Mouse (Mus musculus): Measurements from ENCODE around the gene Kctd11. TPM values are rescaled to one million over a fixed set of nuclear protein-coding genes. Genes with fewer than 3 reads are reported as not detected.

Kctd11 gene
- polyA plus RNA-seq, 1 experiment from 2014 or later: 7.7 TPM

DNA sequence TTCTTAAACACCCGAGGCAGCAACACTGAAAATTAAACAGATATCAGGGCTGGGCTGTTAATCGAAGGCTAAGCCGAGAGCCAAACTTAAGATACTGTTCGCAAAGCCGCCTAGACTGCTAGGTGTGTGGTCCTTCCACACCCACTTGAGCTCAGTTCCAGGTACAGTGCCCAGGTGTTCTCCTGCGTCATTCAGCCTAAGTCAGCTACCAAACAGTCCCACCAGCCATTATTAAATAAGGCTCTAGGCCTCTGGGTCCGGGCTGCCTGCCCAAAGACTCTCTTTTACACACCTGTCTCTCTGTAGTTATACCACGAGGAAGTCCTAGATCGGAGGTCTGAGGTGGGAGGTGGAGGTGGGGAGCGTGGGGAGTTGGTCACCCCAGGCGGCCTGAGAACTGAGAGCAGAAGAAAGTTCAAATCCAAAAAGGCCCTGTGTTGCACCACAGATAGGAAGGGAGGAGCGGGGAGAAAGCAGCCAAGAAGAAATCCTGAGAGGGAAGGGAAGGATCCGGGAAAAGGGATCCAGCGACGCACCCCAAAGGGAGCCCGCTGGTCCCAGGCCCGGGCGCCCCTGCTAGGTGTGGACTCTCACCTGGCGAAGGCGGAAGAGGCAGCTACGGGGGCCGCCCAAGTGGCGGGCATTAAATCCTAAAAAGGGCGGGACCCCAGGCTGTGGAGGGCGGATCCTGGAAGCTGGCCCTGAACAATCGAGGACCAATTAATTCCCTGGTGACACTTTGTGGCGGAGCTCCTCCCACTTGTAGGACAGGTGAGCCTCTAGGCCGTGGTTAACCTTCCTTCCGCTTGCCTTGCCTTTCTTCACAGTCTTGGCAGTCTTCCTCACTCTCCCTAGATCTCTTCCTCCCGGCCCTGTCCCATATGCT, 22.9 kb downstream of the Kctd11 start, which contains the start of gene Tnk1:
Gene Tnk1 (minus strand): TSS at position 618 of the 886 bp plus-strand sequence.
- H3K36me3 ChIP-seq (ENCODE audit: insufficient read depth, low read length): no peaks in the 10 kb centered on the region
- peak within 1 kb of the TSS; percentile 25; the same call in 1 of the 2 replicates for H3K4me3 ChIP-seq (replicated peaks; ENCODE audit: low read depth, low read length)
- no peaks in the 10 kb centered on the region for H3K9me3 ChIP-seq (replicated peaks; ENCODE audit: low read length)
- WGBS: 19% methylated on average over 30 of the region's 30 CpGs
- H3K4me1 ChIP-seq (replicated peaks; ENCODE audit: insufficient read depth, low read length): no peaks in the 10 kb centered on the region
- no peak for TF ChIP-seq CTCF (IDR thresholded peaks at IDR 0.05; ENCODE audit: low read depth)
- H3K27me3 ChIP-seq (ENCODE audit: insufficient read depth, low read length): no peaks in the 10 kb centered on the region
- DNase-seq (ENCODE audit: low spot score) (peak; percentile 50), ATAC-seq (replicated peaks; ENCODE audit: low FRiP score, low read depth) (peak; percentile 73)
- H3K9ac ChIP-seq (ENCODE audit: low read depth, low read length): peak within 1 kb of the TSS; percentile 55
- peak within 1 kb of the TSS; percentile 58; the same call in 1 of the 2 replicates for H3K27ac ChIP-seq
- peak within 1 kb of the TSS; percentile 52 for H3K4me2 ChIP-seq (ENCODE audit: low read length)

DNA sequence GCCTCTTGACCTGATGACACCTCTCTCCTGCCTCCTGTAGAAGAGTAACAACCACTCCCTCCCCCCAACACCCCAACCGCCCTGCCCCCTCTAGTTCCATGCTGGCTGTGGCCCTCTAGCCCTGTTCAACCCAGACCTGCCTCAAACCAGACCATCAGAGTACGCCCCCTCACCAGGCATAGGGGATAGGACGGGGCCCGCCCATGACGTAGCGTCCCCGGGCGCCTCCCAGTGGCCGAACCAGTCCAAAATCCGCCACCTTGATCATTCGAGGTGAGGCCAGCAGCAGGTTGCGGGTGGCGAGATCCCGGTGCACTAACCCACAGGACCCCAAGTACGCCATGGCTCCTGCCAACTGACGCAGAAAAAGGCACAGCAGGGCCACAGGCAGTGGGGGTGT, 25.9 kb downstream of the Kctd11 start:
- Histone ChIP-seq H3K36me3 (ENCODE audit: insufficient read depth, low read length) (peaks cover 19% of the 10 kb centered on the region), H3K27me3 (ENCODE audit: insufficient read depth, low read length) (no peaks in the 10 kb centered on the region), H3K9ac (ENCODE audit: low read depth, low read length) (no peak overlapping the region), H3K4me2 (ENCODE audit: low read length) (peak overlapping the region; percentile 1; the same call in 1 of the 2 replicates), H3K4me1 (replicated peaks; ENCODE audit: insufficient read depth, low read length) (no peaks in the 10 kb centered on the region), H3K27ac (no peak overlapping the region), H3K9me3 (replicated peaks; ENCODE audit: low read length) (no peaks in the 10 kb centered on the region), H3K4me3 (replicated peaks; ENCODE audit: low read depth, low read length) (no peak overlapping the region)
- ATAC-seq (replicated peaks; ENCODE audit: low FRiP score, low read depth) (peak; percentile 60; the same call in 1 of the 2 replicates), DNase-seq (ENCODE audit: low spot score) (peak; percentile 63)
- TF ChIP-seq CTCF (IDR thresholded peaks at IDR 0.05; ENCODE audit: low read depth): peak; percentile 64
- WGBS: 24% methylated on average over 16 of the region's 16 CpGs

DNA sequence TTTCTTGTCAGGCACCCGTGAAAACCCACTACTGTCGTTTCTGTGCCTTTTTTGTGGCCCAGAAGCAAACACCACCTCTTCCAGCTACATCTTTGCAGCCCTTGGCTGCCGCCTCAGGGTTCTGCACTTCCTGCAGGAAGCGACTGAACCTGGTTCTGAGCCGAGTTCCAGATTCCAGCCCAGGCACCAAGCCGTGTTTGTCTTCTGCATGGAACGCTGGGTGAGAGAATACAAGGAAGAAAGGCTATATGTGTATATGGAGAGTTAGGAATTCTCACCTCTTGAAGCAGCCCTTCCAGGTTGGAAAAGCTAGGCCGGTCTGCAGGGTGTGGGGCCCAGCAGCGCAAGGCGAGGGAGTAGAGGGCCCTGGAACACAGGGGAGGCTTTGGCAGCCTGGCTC, 26.5 kb downstream of the Kctd11 start:
- ATAC-seq (replicated peaks; ENCODE audit: low FRiP score, low read depth) (no peak), DNase-seq (ENCODE audit: low spot score) (no peak)
- Histone ChIP-seq H3K4me2 (ENCODE audit: low read length) (no peak overlapping the region), H3K4me1 (replicated peaks; ENCODE audit: insufficient read depth, low read length) (no peaks in the 10 kb centered on the region), H3K9me3 (replicated peaks; ENCODE audit: low read length) (no peaks in the 10 kb centered on the region), H3K4me3 (replicated peaks; ENCODE audit: low read depth, low read length) (no peak overlapping the region), H3K27me3 (ENCODE audit: insufficient read depth, low read length) (no peaks in the 10 kb centered on the region), H3K36me3 (ENCODE audit: insufficient read depth, low read length) (peaks cover 21% of the 10 kb centered on the region), H3K9ac (ENCODE audit: low read depth, low read length) (no peak overlapping the region), H3K27ac (no peak overlapping the region)
- WGBS: 76% methylated on average over 10 of the region's 10 CpGs
- no peak for TF ChIP-seq CTCF (IDR thresholded peaks at IDR 0.05; ENCODE audit: low read depth)

DNA sequence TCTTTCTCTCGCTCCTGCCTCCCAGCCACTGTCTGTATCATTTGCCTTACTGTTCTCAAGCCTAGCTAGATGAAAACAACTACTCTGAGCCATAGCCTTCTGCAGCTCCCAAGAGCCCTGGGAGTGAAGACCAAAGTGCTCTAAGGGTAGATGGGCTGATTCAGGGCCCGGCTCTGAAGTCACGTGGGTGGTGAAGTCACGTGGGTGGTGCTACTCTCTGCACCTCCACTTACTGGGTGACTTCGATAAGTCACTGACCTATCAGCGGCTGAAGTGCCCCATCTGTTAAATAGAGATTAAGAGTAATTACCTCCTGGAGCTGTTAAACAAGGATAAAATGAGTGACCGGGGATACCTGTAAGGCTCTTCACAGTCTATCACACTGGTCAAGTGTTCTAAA, 27.2 kb downstream of the Kctd11 start:
- H3K9ac ChIP-seq (ENCODE audit: low read depth, low read length): no peak overlapping the region
- DNase-seq (ENCODE audit: low spot score): no peak
- no peak overlapping the region for H3K4me2 ChIP-seq (ENCODE audit: low read length)
- no peaks in the 10 kb centered on the region for H3K27me3 ChIP-seq (ENCODE audit: insufficient read depth, low read length)
- H3K27ac ChIP-seq: no peak overlapping the region
- 61% methylated on average over 7 of the region's 7 CpGs for WGBS
- no peaks in the 10 kb centered on the region for H3K4me1 ChIP-seq (replicated peaks; ENCODE audit: insufficient read depth, low read length)
- no peak for ATAC-seq (replicated peaks; ENCODE audit: low FRiP score, low read depth)
- no peaks in the 10 kb centered on the region for H3K9me3 ChIP-seq (replicated peaks; ENCODE audit: low read length)
- H3K4me3 ChIP-seq (replicated peaks; ENCODE audit: low read depth, low read length): no peak overlapping the region
- no peak for TF ChIP-seq CTCF (IDR thresholded peaks at IDR 0.05; ENCODE audit: low read depth)
- peaks cover 27% of the 10 kb centered on the region for H3K36me3 ChIP-seq (ENCODE audit: insufficient read depth, low read length)

DNA sequence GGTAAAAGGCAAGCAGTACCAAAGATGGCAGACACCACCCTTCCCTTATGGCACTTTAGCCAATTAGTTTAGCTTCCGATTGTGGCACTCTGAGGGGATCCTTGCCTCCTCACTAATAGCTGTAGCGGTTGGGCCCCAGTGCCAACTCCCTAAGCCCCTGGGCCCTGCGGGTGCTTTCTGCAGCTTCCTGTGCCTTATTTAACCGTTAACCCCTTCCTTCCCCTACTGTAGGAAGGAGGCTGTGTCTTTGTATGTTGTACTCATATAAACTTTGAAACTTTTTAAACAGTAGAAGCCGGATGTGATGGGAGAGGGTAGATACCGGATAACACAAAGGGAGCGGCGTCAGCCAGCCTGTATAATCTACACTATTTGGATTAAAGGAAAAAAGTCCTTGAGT, 30.5 kb downstream of the Kctd11 start:
- WGBS: 67% methylated on average over 8 of the region's 8 CpGs
- no peak for ATAC-seq (replicated peaks; ENCODE audit: low FRiP score, low read depth)
- no peak overlapping the region for H3K27ac ChIP-seq
- H3K4me3 ChIP-seq (replicated peaks; ENCODE audit: low read depth, low read length): no peak overlapping the region
- no peaks in the 10 kb centered on the region for H3K9me3 ChIP-seq (replicated peaks; ENCODE audit: low read length)
- peaks cover 30% of the 10 kb centered on the region for H3K36me3 ChIP-seq (ENCODE audit: insufficient read depth, low read length)
- TF ChIP-seq CTCF (IDR thresholded peaks at IDR 0.05; ENCODE audit: low read depth): no peak
- no peak overlapping the region for H3K9ac ChIP-seq (ENCODE audit: low read depth, low read length)
- H3K27me3 ChIP-seq (ENCODE audit: insufficient read depth, low read length): no peaks in the 10 kb centered on the region
- no peak for DNase-seq (ENCODE audit: low spot score)
- H3K4me2 ChIP-seq (ENCODE audit: low read length): no peak overlapping the region
- peaks cover 4% of the 10 kb centered on the region; the same call in 1 of the 2 replicates for H3K4me1 ChIP-seq (replicated peaks; ENCODE audit: insufficient read depth, low read length)

DNA sequence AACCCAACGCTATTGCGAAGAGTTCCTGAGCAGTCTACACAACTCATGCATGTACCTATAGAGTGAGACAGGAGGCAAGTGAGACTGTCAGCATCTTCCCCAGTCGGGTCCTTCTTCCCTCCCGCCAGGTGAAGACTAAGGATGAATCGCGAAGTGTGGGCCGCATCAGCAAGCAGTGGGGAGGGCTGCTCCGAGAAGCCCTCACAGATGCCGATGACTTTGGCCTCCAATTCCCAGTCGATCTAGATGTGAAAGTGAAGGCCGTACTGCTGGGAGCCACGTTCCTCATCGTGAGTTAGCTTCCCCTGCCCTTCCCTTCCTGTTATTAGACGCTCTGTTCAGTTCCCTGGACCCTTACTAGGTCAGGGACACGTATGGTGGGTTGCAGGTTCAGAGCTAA, 31.3 kb downstream of the Kctd11 start:
- no peaks in the 10 kb centered on the region for H3K27me3 ChIP-seq (ENCODE audit: insufficient read depth, low read length)
- peaks cover 9% of the 10 kb centered on the region; the same call in 1 of the 2 replicates for H3K4me1 ChIP-seq (replicated peaks; ENCODE audit: insufficient read depth, low read length)
- H3K27ac ChIP-seq: no peak overlapping the region
- H3K9me3 ChIP-seq (replicated peaks; ENCODE audit: low read length): no peaks in the 10 kb centered on the region
- TF ChIP-seq CTCF (IDR thresholded peaks at IDR 0.05; ENCODE audit: low read depth): no peak
- no peak overlapping the region for H3K9ac ChIP-seq (ENCODE audit: low read depth, low read length)
- 95% methylated on average over 15 of the region's 15 CpGs for WGBS
- H3K4me3 ChIP-seq (replicated peaks; ENCODE audit: low read depth, low read length): no peak overlapping the region
- DNase-seq (ENCODE audit: low spot score) (no peak), ATAC-seq (replicated peaks; ENCODE audit: low FRiP score, low read depth) (no peak)
- H3K4me2 ChIP-seq (ENCODE audit: low read length): no peak overlapping the region
- H3K36me3 ChIP-seq (ENCODE audit: insufficient read depth, low read length): peaks cover 30% of the 10 kb centered on the region
